Mouse (Mus musculus) stomach, postnatal 0 days (tissue): ENCODE results near the gene Psmb3.

Source experiments
- CTCF ChIP-seq: IDR thresholded peaks from 2 replicates; pipeline ENCODE4 v1.5.1; 2016; ENCODE audit warnings: antibody characterized with exemption, low read depth, mild to moderate bottlenecking, moderate library complexity
- EP300 ChIP-seq: optimal IDR thresholded peaks from 2 replicates; pipeline ENCODE3; 2016; ENCODE audit warnings: antibody characterized with exemption

- TF ChIP-seq CTCF (no peak), EP300 (no peak)
These were observed 30.5 kb downstream of the Psmb3 start for GRCm38 (mm10) chr11:97733689-97734088.
